Mouse (Mus musculus): ENCODE measurements at regions not wholly inside any gene's neighbourhood (a gene's known extent, or its start where the extent isn't known, plus 50 kb on each side); places are given as distances from the start of the nearest gene placed in this dataset.

DNA sequence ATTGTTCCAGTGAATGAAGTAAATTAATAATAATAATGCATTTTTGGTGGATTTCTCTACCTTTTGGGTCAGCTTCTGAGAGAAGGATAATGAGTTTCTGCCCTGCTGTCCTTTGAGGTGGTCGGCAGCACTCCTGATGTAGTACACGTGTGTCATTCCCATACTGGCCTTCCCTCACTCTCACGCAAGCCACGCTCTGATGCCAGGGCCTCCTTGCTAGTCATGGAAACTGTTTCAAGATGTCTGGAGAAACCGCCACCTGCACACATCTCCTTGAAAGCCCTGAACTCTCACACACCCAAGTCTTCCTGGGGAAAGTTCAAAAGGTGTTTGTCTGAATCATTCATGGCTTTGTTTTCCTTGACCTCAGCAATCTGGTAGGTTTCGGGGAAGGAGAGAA is 116.2 kb downstream of the Fam204a start:
- Histone ChIP-seq H3K27ac (ENCODE audit: insufficient read depth, low read depth) (no peak overlapping the region), H3K4me1 (ENCODE audit: control insufficient read depth in 1 of 2, insufficient read depth in 2 of 2) (no peaks in the 10 kb centered on the region), H3K4me3 (replicated peaks in 1 of 3; ENCODE audit: low read depth in 2 of 3, low read length in 2 of 3, poor library complexity in 1 of 3) (no peak overlapping the region), H3K27me3 (replicated peaks) (no peaks in the 10 kb centered on the region), H3K9me3 (replicated peaks; ENCODE audit: low read length) (no peaks in the 10 kb centered on the region), H3K4me2 (ENCODE audit: insufficient read depth, low read depth, poor library complexity, severe bottlenecking) (no peak overlapping the region), H3K9ac (ENCODE audit: insufficient read depth, low read depth) (no peak overlapping the region), H3K79me2 (replicated peaks; ENCODE audit: control insufficient read depth, extremely low read depth, insufficient read depth, poor library complexity, severe bottlenecking) (no peaks in the 10 kb centered on the region), H3K36me3 (replicated peaks in 1 of 2; ENCODE audit: control insufficient read depth in 1 of 2, insufficient read depth in 1 of 2, low read length in 1 of 2) (no peaks in the 10 kb centered on the region)
- TF ChIP-seq TBP (conservative IDR thresholded peaks at IDR 0.05; ENCODE audit: low read depth, low read length) (no peak), MAZ (IDR thresholded peaks at IDR 0.05; ENCODE audit: low read depth, low read length) (no peak)
- dilution Hi-C loops (cut with MboI; ENCODE audit: extremely low pct_ligation_motif_present, extremely low pct_unique_long_range_greater_than_20kb, low sequenced_read_pairs) (no loop called here), in situ Hi-C loops (cut with MboI; ENCODE audit: low pct_ligation_motif_present, low pct_unique_long_range_greater_than_20kb, low sequenced_read_pairs) (no loop called here)
- DNase-seq (ENCODE audit: extremely low read depth) = no peak

DNA sequence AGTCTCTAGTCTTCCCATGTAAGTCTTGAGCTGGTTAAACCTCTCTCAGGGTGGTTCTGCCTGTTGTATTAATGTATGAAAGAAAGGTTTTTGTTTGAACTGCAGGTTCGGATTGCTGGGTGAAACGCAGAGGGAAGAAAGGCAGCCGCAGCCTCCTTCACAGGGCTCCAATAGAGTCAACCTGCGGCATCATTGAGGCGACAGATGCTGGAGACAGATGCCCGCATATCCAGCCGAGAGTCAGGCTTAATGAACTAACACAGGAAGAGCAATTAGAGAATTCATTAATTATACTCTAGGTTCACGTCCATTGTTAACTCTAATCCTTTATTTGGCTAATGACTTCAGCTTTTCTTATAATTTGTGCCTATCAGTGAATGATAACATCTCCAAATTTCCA is 117.0 kb downstream of the Fam204a start:
- Histone ChIP-seq H3K36me3 (replicated peaks in 1 of 2; ENCODE audit: control insufficient read depth in 1 of 2, insufficient read depth in 1 of 2, low read length in 1 of 2) (no peaks in the 10 kb centered on the region), H3K9ac (ENCODE audit: insufficient read depth, low read depth) (no peak overlapping the region), H3K27ac (ENCODE audit: insufficient read depth, low read depth) (no peak overlapping the region), H3K9me3 (replicated peaks; ENCODE audit: low read length) (no peaks in the 10 kb centered on the region), H3K4me1 (ENCODE audit: control insufficient read depth in 1 of 2, insufficient read depth in 2 of 2) (no peaks in the 10 kb centered on the region), H3K27me3 (replicated peaks) (no peaks in the 10 kb centered on the region), H3K4me3 (replicated peaks in 1 of 3; ENCODE audit: low read depth in 2 of 3, low read length in 2 of 3, poor library complexity in 1 of 3) (no peak overlapping the region), H3K79me2 (replicated peaks; ENCODE audit: control insufficient read depth, extremely low read depth, insufficient read depth, poor library complexity, severe bottlenecking) (no peaks in the 10 kb centered on the region), H3K4me2 (ENCODE audit: insufficient read depth, low read depth, poor library complexity, severe bottlenecking) (no peak overlapping the region)
- no peak for DNase-seq (ENCODE audit: extremely low read depth)
- dilution Hi-C loops (cut with MboI; ENCODE audit: extremely low pct_ligation_motif_present, extremely low pct_unique_long_range_greater_than_20kb, low sequenced_read_pairs) (no loop called here), in situ Hi-C loops (cut with MboI; ENCODE audit: low pct_ligation_motif_present, low pct_unique_long_range_greater_than_20kb, low sequenced_read_pairs) (no loop called here)
- TF ChIP-seq ZKSCAN1 (IDR thresholded peaks at IDR 0.05; ENCODE audit: borderline replicate concordance, low read depth, low read length) (no peak), NELFE (IDR thresholded peaks at IDR 0.05; ENCODE audit: low read depth, low read length) (no peak), CHD1 (IDR thresholded peaks at IDR 0.05; ENCODE audit: low read depth, low read length) (no peak)

DNA sequence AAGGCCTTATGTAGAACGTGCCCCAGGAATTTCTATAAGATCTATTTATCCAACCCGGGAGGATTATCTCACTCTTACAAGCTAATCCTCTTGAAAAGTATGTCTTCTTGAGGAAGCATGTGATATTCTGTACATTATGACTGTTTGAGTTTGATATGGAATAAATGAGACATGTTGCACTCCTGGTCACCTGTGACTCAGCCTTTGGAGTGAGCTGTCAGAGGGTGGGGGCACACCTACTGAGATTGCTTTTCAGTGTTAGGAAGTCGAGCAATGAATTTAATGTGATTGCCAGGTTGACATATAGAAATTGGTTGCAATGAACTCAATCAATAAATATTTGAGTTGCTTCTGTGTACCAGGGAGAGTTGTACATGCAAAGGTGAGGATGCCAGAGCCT is 128.6 kb downstream of the Fam204a start:
- Histone ChIP-seq H3K79me2 (replicated peaks; ENCODE audit: control insufficient read depth, extremely low read depth, insufficient read depth, poor library complexity, severe bottlenecking) (no peaks in the 10 kb centered on the region), H3K9ac (ENCODE audit: insufficient read depth, low read depth) (no peak overlapping the region), H3K4me3 (replicated peaks in 1 of 3; ENCODE audit: low read depth in 2 of 3, low read length in 2 of 3, poor library complexity in 1 of 3) (no peak overlapping the region), H3K4me1 (ENCODE audit: control insufficient read depth in 1 of 2, insufficient read depth in 2 of 2) (no peaks in the 10 kb centered on the region), H3K27ac (ENCODE audit: insufficient read depth, low read depth) (no peak overlapping the region), H3K27me3 (replicated peaks) (no peaks in the 10 kb centered on the region), H3K36me3 (replicated peaks in 1 of 2; ENCODE audit: control insufficient read depth in 1 of 2, insufficient read depth in 1 of 2, low read length in 1 of 2) (no peaks in the 10 kb centered on the region), H3K4me2 (ENCODE audit: insufficient read depth, low read depth, poor library complexity, severe bottlenecking) (no peak overlapping the region), H3K9me3 (replicated peaks; ENCODE audit: low read length) (no peaks in the 10 kb centered on the region)
- TF ChIP-seq RAD21 (IDR thresholded peaks at IDR 0.05; ENCODE audit: low read depth, low read length) (no peak), ELF1 (IDR thresholded peaks at IDR 0.05; ENCODE audit: low read depth, low read length) (no peak), TCF12 (IDR thresholded peaks at IDR 0.05; ENCODE audit: low read depth, low read length) (no peak), ETS1 (conservative IDR thresholded peaks at IDR 0.05; ENCODE audit: low read depth, low read length) (no peak), TBP (conservative IDR thresholded peaks at IDR 0.05; ENCODE audit: low read depth, low read length) (no peak)
- in situ Hi-C loops (cut with MboI; ENCODE audit: low pct_ligation_motif_present, low pct_unique_long_range_greater_than_20kb, low sequenced_read_pairs) = no loop called here
- dilution Hi-C loops (cut with MboI; ENCODE audit: extremely low pct_ligation_motif_present, extremely low pct_unique_long_range_greater_than_20kb, low sequenced_read_pairs) = no loop called here
- no peak for DNase-seq (ENCODE audit: extremely low read depth)
